Mouse (Mus musculus) embryonic fibroblast, embryonic 13.5 days (primary cell): ENCODE results near the gene Rrp1b.

Experiments used
- CTCF ChIP-seq: IDR thresholded peaks from 2 replicates; pipeline ENCODE4 v1.5.1; 2011; ENCODE audit warnings: mild to moderate bottlenecking, control low read depth, low read length, moderate library complexity, borderline replicate concordance; ENCODE audit not compliant: insufficient read depth
- POLR2A ChIP-seq: IDR thresholded peaks from 2 replicates; pipeline ENCODE4 v1.6.1; 2011; ENCODE audit warnings: low read depth, mild to moderate bottlenecking, control low read depth, low read length, moderate library complexity

GRCm38 (mm10) chr17:32011694-32012093 is 24.2 kb upstream of the Rrp1b start:
- TF ChIP-seq POLR2A, result no peak
- TF ChIP-seq CTCF, result no peak
